Mouse (Mus musculus) liver, adult 2 months (tissue): ENCODE measurements around the gene Hexa. TPM values are rescaled to one million over a fixed set of nuclear protein-coding genes. Genes with fewer than 3 reads are reported as not detected.
A peak's percentile ranks its signal among the peaks of the same experiment; 100 is the strongest.

Experiments used
- DNase-seq: peaks from one replicate; pipeline ENCODE4 v3.0.0-alpha.2; 2011; ENCODE audit warnings: low read depth, low spot score; ENCODE audit errors: extremely low read depth
- H3K27ac ChIP-seq: fragments of 200-500 bp; replicated peaks from 2 replicates; pipeline ENCODE4 v1.5.1; 2012; ENCODE audit warnings: low read depth, mild to moderate bottlenecking, control low read depth, inconsistent platforms, low read length; ENCODE audit not compliant: insufficient read depth
- H3K27me3 ChIP-seq: fragments of 200-500 bp; 2 replicates; pipeline ENCODE4 v1.6.1; 2012; ENCODE audit warnings: mild to moderate bottlenecking, moderate library complexity, low read length, inconsistent platforms; ENCODE audit not compliant: control insufficient read depth, insufficient read depth
- H3K36me3 ChIP-seq: fragments of 200-500 bp; 2 replicates; pipeline ENCODE4 v1.6.1; 2012; ENCODE audit warnings: low read length, inconsistent platforms; ENCODE audit not compliant: control insufficient read depth, insufficient read depth
- H3K4me1 ChIP-seq: fragments of 200-500 bp; 2 replicates; pipeline ENCODE4 v1.6.1; 2011; ENCODE audit warnings: low read length; ENCODE audit not compliant: control insufficient read depth, insufficient read depth
- H3K4me3 ChIP-seq: fragments of 200-500 bp; 2 replicates; pipeline ENCODE4 v1.5.1; 2011; ENCODE audit warnings: low read depth, mild to moderate bottlenecking, control low read depth, low read length, moderate library complexity; ENCODE audit not compliant: insufficient read depth
- H3K79me2 ChIP-seq: fragments of 200-500 bp; 2 replicates; pipeline ENCODE4 v1.6.1; 2012; ENCODE audit warnings: inconsistent platforms, mild to moderate bottlenecking, low read length, moderate library complexity; ENCODE audit not compliant: control insufficient read depth, insufficient read depth
- H3K9ac ChIP-seq: fragments of 200-500 bp; 2 replicates; pipeline ENCODE4 v1.6.1; 2012; ENCODE audit warnings: low read depth, mild to moderate bottlenecking, control low read depth, inconsistent platforms, low read length
- CTCF ChIP-seq: fragments of 200-500 bp; IDR thresholded peaks from 2 replicates; pipeline ENCODE4 v1.5.1; 2011; ENCODE audit warnings: low read depth, low read length, control low read depth
- POLR2A ChIP-seq: fragments of 200-500 bp; IDR thresholded peaks from 2 replicates; pipeline ENCODE4 v1.6.1; 2011; ENCODE audit warnings: low read length, control low read depth; ENCODE audit not compliant: insufficient read depth; ENCODE audit errors: extremely low read depth
- WGBS: fragments of 180-500 bp; shearing (Covaris S2); methylation state at CpG from one replicate; pipeline ENCODE4 v1.1.7; 2018; 5-methylcytosine and 5-hydroxymethylcytosine counted together
- polyA plus RNA-seq: library from polyadenylated mRNA; depleted of rRNA; stranded (reverse); fragments of >200 nt; gene quantifications from 2 replicates; pipeline ENCODE4 v1.2.3, GENCODE M21; 2012
- total RNA-seq: library from RNA; depleted of rRNA; stranded (reverse); fragments of >200 nt; gene quantifications from 2 replicates; pipeline ENCODE4 v1.2.3, GENCODE M21; 2014

Gene Hexa
- total and polyA plus RNA-seq, 2 experiments = 39.6 to 46.2 TPM

GRCm38 (mm10) chr9:59533422-59533821 lies 5.9 kb upstream of the Hexa start:
- DNase-seq = no peak
- 80% methylated on average over 2 of the region's 2 CpGs for WGBS

DNA sequence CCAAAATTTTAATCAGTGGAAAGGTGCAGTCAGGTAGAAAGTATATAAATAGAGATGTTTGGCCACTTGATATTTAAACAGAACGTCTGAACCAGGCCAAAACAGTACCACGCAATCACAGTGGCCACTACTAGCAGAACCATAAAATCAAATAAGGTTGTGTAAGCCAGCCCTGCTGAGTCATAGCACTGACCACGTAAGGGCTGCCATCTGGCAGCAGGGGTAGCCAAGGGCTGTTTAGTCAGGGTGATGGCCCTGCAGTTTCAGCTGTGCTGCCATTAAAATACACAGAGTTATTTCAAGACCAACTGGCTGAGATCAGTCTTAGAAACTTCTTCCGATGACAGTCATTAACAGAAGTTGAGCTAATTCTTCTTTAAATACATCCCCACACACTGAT lies 5.5 kb upstream of the Hexa start:
- H3K9ac ChIP-seq = no peak overlapping the region
- no peak for TF ChIP-seq POLR2A
- no peaks in the 10 kb centered on the region for H3K36me3 ChIP-seq
- peak; percentile 96 for DNase-seq
- no peaks in the 10 kb centered on the region for H3K79me2 ChIP-seq
- H3K27ac ChIP-seq = no peak overlapping the region; the same call in 1 of the 2 replicates
- no peaks in the 10 kb centered on the region for H3K27me3 ChIP-seq
- 22% methylated on average over 4 of the region's 4 CpGs for WGBS
- no peak overlapping the region for H3K4me3 ChIP-seq
- H3K4me1 ChIP-seq = peaks cover 3% of the 10 kb centered on the region

More at GRCm38 (mm10) chr9:59533422-59533821, 5.9 kb upstream of the Hexa start:
- Histone ChIP-seq H3K79me2 (no peaks in the 10 kb centered on the region), H3K27ac (peak overlapping the region; percentile 53; the same call in 1 of the 2 replicates), H3K27me3 (no peaks in the 10 kb centered on the region), H3K4me3 (no peak overlapping the region), H3K4me1 (peaks cover 3% of the 10 kb centered on the region), H3K36me3 (no peaks in the 10 kb centered on the region), H3K9ac (no peak overlapping the region)
- no peak for TF ChIP-seq CTCF
- no peak for TF ChIP-seq POLR2A

DNA sequence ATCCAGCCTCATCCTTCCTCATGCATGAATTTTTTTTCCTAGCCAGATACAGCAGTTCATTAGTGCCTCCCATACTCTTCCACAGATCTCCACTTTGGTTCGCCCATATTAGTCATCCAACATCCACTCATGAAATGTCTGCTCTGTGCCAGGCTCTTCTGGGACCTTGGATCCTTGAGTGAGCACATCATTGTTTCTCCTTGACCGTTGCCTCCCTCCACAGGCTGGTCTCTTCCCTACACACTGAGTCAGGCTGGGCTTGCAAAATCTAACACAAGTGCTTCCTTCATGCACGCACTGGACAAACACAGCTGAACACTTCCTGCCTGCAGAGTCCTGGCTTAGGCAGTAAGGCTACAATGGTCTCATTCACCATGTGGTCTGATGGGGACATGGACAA lies 1.7 kb upstream of the Hexa start:
- no peak overlapping the region for H3K27ac ChIP-seq
- H3K36me3 ChIP-seq = no peaks in the 10 kb centered on the region
- H3K79me2 ChIP-seq = no peaks in the 10 kb centered on the region; the same call in 1 of the 2 replicates
- H3K4me1 ChIP-seq = peaks cover 3% of the 10 kb centered on the region
- H3K4me3 ChIP-seq = no peak overlapping the region
- WGBS = 70% methylated on average over 3 of the region's 3 CpGs
- no peak overlapping the region for H3K9ac ChIP-seq
- TF ChIP-seq CTCF = no peak
- no peak for TF ChIP-seq POLR2A
- no peak for DNase-seq
- no peaks in the 10 kb centered on the region for H3K27me3 ChIP-seq

DNA sequence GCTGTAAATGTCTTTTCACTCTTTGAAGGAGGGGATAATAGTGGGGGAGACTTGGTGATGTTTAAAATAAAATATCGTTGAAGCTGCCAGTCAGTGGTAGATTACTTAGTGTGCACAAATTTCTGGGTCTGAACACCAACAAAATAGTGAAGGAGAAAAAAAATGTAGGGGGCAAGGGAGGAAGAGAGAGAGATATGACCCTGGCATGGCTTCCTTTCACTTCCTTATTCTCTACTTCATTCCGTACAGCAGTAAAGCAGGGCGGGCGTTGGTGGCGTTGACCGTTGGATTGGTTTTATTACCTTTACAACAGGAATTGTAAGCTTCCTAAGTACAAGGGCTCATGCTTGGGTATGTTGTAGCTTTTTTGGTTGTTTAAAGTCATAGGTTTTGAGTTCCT lies 2.3 kb downstream of the Hexa start:
- TF ChIP-seq CTCF = no peak
- no peak for TF ChIP-seq POLR2A
- Histone ChIP-seq H3K79me2 (peaks cover 2% of the 10 kb centered on the region; the same call in 1 of the 2 replicates), H3K9ac (no peak overlapping the region), H3K27ac (no peak overlapping the region), H3K4me3 (no peak overlapping the region), H3K27me3 (no peaks in the 10 kb centered on the region), H3K4me1 (peaks cover 5% of the 10 kb centered on the region), H3K36me3 (no peaks in the 10 kb centered on the region)
- DNase-seq = no peak
- 86% methylated on average over 6 of the region's 6 CpGs for WGBS

DNA sequence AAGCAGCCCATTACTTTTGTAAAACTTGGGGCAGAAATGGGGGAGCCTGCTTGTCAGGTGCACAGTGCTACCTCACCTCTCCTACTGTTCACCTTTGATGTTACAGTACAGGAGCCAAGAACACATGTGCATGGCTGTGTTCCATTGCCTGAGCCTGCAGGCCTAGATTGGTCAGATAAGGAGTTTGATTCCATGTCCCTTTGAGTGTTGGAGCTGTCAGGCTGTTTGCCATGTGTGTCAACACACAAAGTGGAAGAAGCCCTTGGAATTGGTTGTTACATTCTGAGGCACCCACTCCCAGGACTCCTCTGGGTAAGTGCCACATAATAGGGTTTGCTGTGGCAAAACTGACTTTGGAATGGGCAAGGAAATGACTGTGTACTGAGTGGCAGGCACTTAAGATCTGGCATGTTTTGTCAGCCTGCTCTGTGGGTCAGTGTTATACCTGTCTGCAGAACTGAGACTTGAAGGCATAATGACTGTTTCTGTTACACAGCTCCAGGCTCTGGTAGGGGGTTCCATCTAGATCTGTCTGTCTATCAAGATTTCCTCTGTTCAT lies 3.5 kb downstream of the Hexa start:
- Histone ChIP-seq H3K9ac (no peak overlapping the region), H3K4me3 (no peak overlapping the region), H3K27ac (no peak overlapping the region), H3K4me1 (peaks cover 5% of the 10 kb centered on the region), H3K27me3 (no peaks in the 10 kb centered on the region), H3K36me3 (no peaks in the 10 kb centered on the region), H3K79me2 (peaks cover 8% of the 10 kb centered on the region; the same call in 1 of the 2 replicates)
- TF ChIP-seq POLR2A (no peak), CTCF (no peak)
- peak; percentile 71 for DNase-seq

DNA sequence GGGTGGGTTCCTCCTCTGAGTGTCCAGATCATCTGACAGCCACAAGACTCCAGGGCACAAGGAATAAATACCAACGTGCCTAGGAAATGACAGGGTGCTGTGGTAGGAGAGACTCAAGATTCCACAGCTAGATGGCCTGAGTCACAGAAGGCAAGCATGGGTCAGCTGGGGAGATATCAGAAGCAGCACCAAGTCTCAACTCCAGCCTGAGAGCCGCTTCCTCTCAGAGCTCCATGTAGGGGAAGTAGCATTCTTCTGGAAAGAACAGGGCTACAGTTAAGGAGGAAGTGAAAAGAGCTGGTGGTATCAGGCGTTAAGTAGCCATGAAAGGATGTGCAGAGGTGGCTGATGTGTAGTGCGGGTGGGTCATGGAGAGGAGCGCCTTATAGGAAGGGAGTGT lies 5.4 kb downstream of the Hexa start:
- Histone ChIP-seq H3K9ac (no peak overlapping the region), H3K27ac (no peak overlapping the region)
- TF ChIP-seq POLR2A (no peak), CTCF (no peak)

More for the DNA sequence above, 5.4 kb downstream of the Hexa start:
- H3K79me2 ChIP-seq = peaks cover 8% of the 10 kb centered on the region; the same call in 1 of the 2 replicates
- H3K4me1 ChIP-seq = 0 out of 2 replicates have a peak, but pooled peaks cover 2% of the 10 kb centered on the region
- H3K4me3 ChIP-seq = no peak overlapping the region
- H3K36me3 ChIP-seq = no peaks in the 10 kb centered on the region
- no peaks in the 10 kb centered on the region for H3K27me3 ChIP-seq
- peak; percentile 47 for DNase-seq
- WGBS = 76% methylated on average over 5 of the region's 5 CpGs
